Mouse (Mus musculus): ENCODE measurements around the gene Dglucy. TPM values are rescaled to one million over a fixed set of nuclear protein-coding genes. Genes with fewer than 3 reads are reported as not detected.
"Not testable (repeated sequence)": the region's sequence is repeated elsewhere in the genome, so short reads cannot be mapped to it uniquely, and the experiment has no call there.

Dglucy gene
- polyA plus RNA-seq, 1 experiment from 2014 or later: 3.6 TPM

GRCm38 (mm10) chr12:100784152-100784551, 5.3 kb downstream of the Dglucy start:
- no peak for ATAC-seq (replicated peaks)
- Histone ChIP-seq H3K9ac (replicated peaks) (no peak overlapping the region), H3K27me3 (no peaks in the 10 kb centered on the region), H3K27ac (replicated peaks) (no peak overlapping the region), H3K9me3 (no peaks in the 10 kb centered on the region; the same call in 1 of the 2 replicates), H3K4me1 (peaks cover 23% of the 10 kb centered on the region), H3K4me3 (no peak overlapping the region), H3K4me2 (replicated peaks) (no peak overlapping the region), H3K36me3 (no peaks in the 10 kb centered on the region)
- WGBS: 81% methylated on average over 2 of the region's 2 CpGs

GRCm38 (mm10) chr12:100785344-100785743, 6.5 kb downstream of the Dglucy start:
- Histone ChIP-seq H3K27me3 (no peaks in the 10 kb centered on the region), H3K4me1 (peaks cover 14% of the 10 kb centered on the region), H3K36me3 (no peaks in the 10 kb centered on the region), H3K27ac (replicated peaks) (no peak overlapping the region), H3K4me2 (replicated peaks) (no peak overlapping the region), H3K4me3 (no peak overlapping the region), H3K9me3 (no peaks in the 10 kb centered on the region; the same call in 1 of the 2 replicates), H3K9ac (replicated peaks) (no peak overlapping the region)
- no peak for ATAC-seq (replicated peaks)
- WGBS: 88% methylated on average over 7 of the region's 7 CpGs

GRCm38 (mm10) chr12:100789981-100790550, 11.2 kb downstream of the Dglucy start:
- no peaks in the 10 kb centered on the region; the same call in 1 of the 2 replicates for H3K9me3 ChIP-seq
- ATAC-seq (replicated peaks): no peak
- H3K36me3 ChIP-seq: no peaks in the 10 kb centered on the region
- no peaks in the 10 kb centered on the region for H3K4me1 ChIP-seq
- H3K9ac ChIP-seq (replicated peaks): no peak overlapping the region
- WGBS: 67% methylated on average over 3 of the region's 3 CpGs
- H3K27me3 ChIP-seq: no peaks in the 10 kb centered on the region
- no peak overlapping the region for H3K27ac ChIP-seq (replicated peaks)
- no peak overlapping the region for H3K4me2 ChIP-seq (replicated peaks)
- H3K4me3 ChIP-seq: no peak overlapping the region

GRCm38 (mm10) chr12:100791425-100791824, 12.6 kb downstream of the Dglucy start:
- no peak overlapping the region for H3K27ac ChIP-seq (replicated peaks)
- ATAC-seq (replicated peaks): no peak
- H3K9ac ChIP-seq (replicated peaks): no peak overlapping the region
- no peaks in the 10 kb centered on the region; the same call in 1 of the 2 replicates for H3K9me3 ChIP-seq
- no peaks in the 10 kb centered on the region for H3K4me1 ChIP-seq
- H3K4me2 ChIP-seq (replicated peaks): no peak overlapping the region
- H3K36me3 ChIP-seq: no peaks in the 10 kb centered on the region
- 88% methylated on average over 6 of the region's 6 CpGs for WGBS
- no peaks in the 10 kb centered on the region for H3K27me3 ChIP-seq
- no peak overlapping the region for H3K4me3 ChIP-seq

GRCm38 (mm10) chr12:100794450-100795230, 15.8 kb downstream of the Dglucy start:
- H3K9ac ChIP-seq (replicated peaks): no peak overlapping the region
- no peaks in the 10 kb centered on the region for H3K36me3 ChIP-seq
- H3K4me3 ChIP-seq: no peak overlapping the region
- no peaks in the 10 kb centered on the region for H3K9me3 ChIP-seq
- no peaks in the 10 kb centered on the region for H3K27me3 ChIP-seq
- WGBS: 61% methylated on average over 7 of the region's 7 CpGs
- H3K4me2 ChIP-seq (replicated peaks): no peak overlapping the region
- H3K27ac ChIP-seq (replicated peaks): no peak overlapping the region
- ATAC-seq (replicated peaks): no peak
- no peaks in the 10 kb centered on the region for H3K4me1 ChIP-seq

GRCm38 (mm10) chr12:100795390-100796036, 16.7 kb downstream of the Dglucy start:
- Histone ChIP-seq H3K27me3 (no peaks in the 10 kb centered on the region), H3K9ac (replicated peaks) (no peak overlapping the region), H3K9me3 (no peaks in the 10 kb centered on the region), H3K4me2 (replicated peaks) (no peak overlapping the region), H3K27ac (replicated peaks) (no peak overlapping the region), H3K4me3 (no peak overlapping the region), H3K4me1 (no peaks in the 10 kb centered on the region), H3K36me3 (no peaks in the 10 kb centered on the region)
- ATAC-seq (replicated peaks): no peak
- 86% methylated on average over 7 of the region's 7 CpGs for WGBS

- not testable (repeated sequence) for H3K36me3 ChIP-seq; H3K27me3 ChIP-seq; H3K9me3 ChIP-seq; H3K27ac ChIP-seq (replicated peaks); ATAC-seq (replicated peaks); H3K4me1 ChIP-seq; H3K9ac ChIP-seq (replicated peaks); H3K4me2 ChIP-seq (replicated peaks); H3K4me3 ChIP-seq
- WGBS: 94% methylated on average over 19 of the region's 19 CpGs
Measured at GRCm38 (mm10) chr12:100803391-100803790, 24.5 kb downstream of the Dglucy start.

- Histone ChIP-seq H3K27ac (replicated peaks) (no peak overlapping the region), H3K9me3 (no peaks in the 10 kb centered on the region), H3K9ac (replicated peaks) (no peak overlapping the region), H3K27me3 (no peaks in the 10 kb centered on the region), H3K4me1 (0 out of 2 replicates have a peak, but pooled peaks cover 9% of the 10 kb centered on the region), H3K36me3 (no peaks in the 10 kb centered on the region), H3K4me2 (replicated peaks) (no peak overlapping the region), H3K4me3 (no peak overlapping the region)
- ATAC-seq (replicated peaks): no peak
- WGBS: 89% methylated on average over 7 of the region's 7 CpGs
Measured at GRCm38 (mm10) chr12:100807280-100807679, 28.4 kb downstream of the Dglucy start.

GRCm38 (mm10) chr12:100808609-100809280, 29.9 kb downstream of the Dglucy start:
- H3K4me3 ChIP-seq: no peak overlapping the region
- ATAC-seq (replicated peaks): peak; percentile 46
- H3K4me2 ChIP-seq (replicated peaks): no peak overlapping the region

GRCm38 (mm10) chr12:100810542-100810941, 31.7 kb downstream of the Dglucy start:
- Histone ChIP-seq H3K36me3 (no peaks in the 10 kb centered on the region), H3K27me3 (no peaks in the 10 kb centered on the region), H3K9me3 (no peaks in the 10 kb centered on the region), H3K27ac (replicated peaks) (no peak overlapping the region), H3K4me2 (replicated peaks) (no peak overlapping the region), H3K4me3 (no peak overlapping the region), H3K9ac (replicated peaks) (no peak overlapping the region), H3K4me1 (0 out of 2 replicates have a peak, but pooled peaks cover 9% of the 10 kb centered on the region)
- ATAC-seq (replicated peaks): no peak
- WGBS: 94% methylated on average over 11 of the region's 11 CpGs

More at GRCm38 (mm10) chr12:100808609-100809280, 29.9 kb downstream of the Dglucy start:
- H3K27ac ChIP-seq (replicated peaks): peak overlapping the region; percentile 54
- no peaks in the 10 kb centered on the region for H3K36me3 ChIP-seq
- no peak overlapping the region for H3K9ac ChIP-seq (replicated peaks)
- H3K4me1 ChIP-seq: 0 out of 2 replicates have a peak, but pooled peaks cover 9% of the 10 kb centered on the region
- 48% methylated on average over 13 of the region's 13 CpGs for WGBS
- H3K9me3 ChIP-seq: no peaks in the 10 kb centered on the region
- no peaks in the 10 kb centered on the region for H3K27me3 ChIP-seq

GRCm38 (mm10) chr12:100813901-100814300, 35.0 kb downstream of the Dglucy start:
- Histone ChIP-seq H3K9me3 (no peaks in the 10 kb centered on the region), H3K4me1 (0 out of 2 replicates have a peak, but pooled peaks cover 3% of the 10 kb centered on the region), H3K27me3 (no peaks in the 10 kb centered on the region), H3K27ac (replicated peaks) (no peak overlapping the region), H3K36me3 (no peaks in the 10 kb centered on the region), H3K4me2 (replicated peaks) (no peak overlapping the region), H3K4me3 (no peak overlapping the region), H3K9ac (replicated peaks) (no peak overlapping the region)
- 88% methylated on average over 2 of the region's 2 CpGs for WGBS
- ATAC-seq (replicated peaks): no peak

GRCm38 (mm10) chr12:100814671-100815070, 35.8 kb downstream of the Dglucy start:
- ATAC-seq (replicated peaks): no peak

More at GRCm38 (mm10) chr12:100814671-100815070, 35.8 kb downstream of the Dglucy start:
- Histone ChIP-seq H3K36me3 (no peaks in the 10 kb centered on the region), H3K4me2 (replicated peaks) (no peak overlapping the region), H3K27ac (replicated peaks) (no peak overlapping the region), H3K9ac (replicated peaks) (no peak overlapping the region), H3K4me3 (no peak overlapping the region), H3K27me3 (no peaks in the 10 kb centered on the region), H3K9me3 (no peaks in the 10 kb centered on the region), H3K4me1 (no peaks in the 10 kb centered on the region)
- 74% methylated on average over 3 of the region's 3 CpGs for WGBS

All from forebrain, embryonic 15.5 days (tissue).